ENCODE assay signal across 15 mouse cellular contexts in genomic region chr10:5503909-5504308, GRCm38 (mm10).
"Had no signal": no experiment of that assay in that cellular context is flagged by ENCODE, and none has a peak within 500 bp of the region (broad histone marks: within the 10 kb centered on the region; RNA-seq: fewer than 3 reads in every experiment).

No protein-coding gene starts in this region.

- DNase-seq: kidney, postnatal 10 days; lung, embryonic 14.5 days; lung, postnatal 10 days; right cerebral cortex, postnatal 4 days; spleen, adult 18-20 months; thymus, adult 18-20 months; thymus, postnatal 14 days had no signal

- H3K4me3 ChIP-seq: limb, embryonic 10.5 days; liver, embryonic 15.5 days; megakaryocyte, embryonic 14.5 days; midbrain, embryonic 15.5 days; neural tube, embryonic 12.5 days had no signal

- H3K4me1 ChIP-seq: limb, embryonic 10.5 days; liver, embryonic 15.5 days; midbrain, embryonic 15.5 days; neural tube, embryonic 12.5 days had no signal

- H3K9ac ChIP-seq: liver, embryonic 15.5 days; lung, embryonic 14.5 days; midbrain, embryonic 15.5 days; neural tube, embryonic 12.5 days had no signal

- H3K27me3 ChIP-seq: liver, embryonic 15.5 days; megakaryocyte, embryonic 14.5 days; midbrain, embryonic 15.5 days; neural tube, embryonic 12.5 days had no signal

- H3K36me3 ChIP-seq: limb, embryonic 10.5 days; liver, embryonic 15.5 days; midbrain, embryonic 15.5 days; neural tube, embryonic 12.5 days had no signal

- H3K9me3 ChIP-seq: limb, embryonic 10.5 days; liver, embryonic 15.5 days; megakaryocyte, embryonic 14.5 days; midbrain, embryonic 15.5 days; neural tube, embryonic 12.5 days had no signal

- H3K4me2 ChIP-seq: liver, embryonic 11.5 days; liver, embryonic 15.5 days; lung, embryonic 14.5 days; midbrain, embryonic 11.5 days; midbrain, embryonic 15.5 days; neural tube, embryonic 12.5 days had no signal

- H3K27ac ChIP-seq: limb, embryonic 10.5 days; liver, embryonic 15.5 days; macrophage; midbrain, embryonic 15.5 days; neural tube, embryonic 12.5 days had no signal

- ATAC-seq: midbrain, embryonic 15.5 days had no signal
